8 mouse cellular contexts compared by ENCODE assay signal in the genomic region with DNA sequence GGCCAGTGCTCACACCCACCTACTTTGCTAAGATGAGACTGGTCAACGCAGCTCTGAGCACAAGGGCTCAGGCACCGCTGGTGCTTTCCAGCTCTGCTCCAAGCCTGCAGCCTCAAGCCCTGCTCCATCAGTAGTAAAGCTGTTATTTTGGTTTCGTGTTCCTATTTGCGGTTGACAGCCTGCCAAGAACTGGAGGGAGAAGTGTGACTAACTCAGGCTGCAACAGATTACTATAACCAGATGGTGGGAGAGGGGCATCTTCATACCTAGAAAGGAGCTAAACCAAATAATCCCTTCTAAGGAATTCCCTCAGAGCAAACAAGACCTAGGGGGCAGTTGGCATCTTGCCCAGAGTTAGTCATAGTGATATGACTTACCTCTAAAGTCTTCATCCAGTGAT.
DNase-seq lines count a peak whose midpoint lies in the region; ATAC-seq lines count a peak whose summit lies in the region.

No protein-coding gene starts in this region.

- no peaks in the 10 kb centered on the region for H3K36me3 ChIP-seq in hindbrain, embryonic 16.5 days (ENCODE audit: control insufficient read depth, insufficient read depth, low read length)
- no peaks in the 10 kb centered on the region for H3K36me3 ChIP-seq in neural tube, embryonic 15.5 days

- H3K4me1 ChIP-seq in hindbrain, embryonic 16.5 days (ENCODE audit: control insufficient read depth, insufficient read depth, low read depth, low read length): peaks cover 2% of the 10 kb centered on the region; the same call in 1 of the 2 replicates
- peaks cover 23% of the 10 kb centered on the region for H3K4me1 ChIP-seq in neural tube, embryonic 15.5 days

- no peak overlapping the region for H3K9ac ChIP-seq in hindbrain, embryonic 16.5 days (ENCODE audit: low read depth, low read length)
- no peak overlapping the region for H3K9ac ChIP-seq in neural tube, embryonic 15.5 days (replicated peaks)

- peak; percentile 73 for DNase-seq in adipocyte (ENCODE audit: low spot score)
- peak; percentile 76 to 87 for DNase-seq in frontal cortex, postnatal 36 days (ENCODE audit: low spot score in 2 of 2)
- DNase-seq in layer of hippocampus, postnatal 25 days (ENCODE audit: extremely low spot score in 1 of 2, low spot score in 1 of 2): peak; percentile 30 to 69
- DNase-seq in thymus, postnatal 25 days: no peak

- no peaks in the 10 kb centered on the region for H3K27me3 ChIP-seq in hindbrain, embryonic 16.5 days (replicated peaks; ENCODE audit: control insufficient read depth, insufficient read depth, low read length)
- no peaks in the 10 kb centered on the region for H3K27me3 ChIP-seq in neural tube, embryonic 15.5 days (replicated peaks)

- peak overlapping the region; percentile 42 for H3K27ac ChIP-seq in hindbrain, embryonic 16.5 days (ENCODE audit: low read depth, low read length)
- H3K27ac ChIP-seq in neural tube, embryonic 15.5 days (replicated peaks): peak overlapping the region; percentile 61

- WGBS in hindbrain, embryonic 16.5 days: 56% methylated on average over 4 of the region's 4 CpGs
- WGBS in neural tube, embryonic 15.5 days: 64% methylated on average over 4 of the region's 4 CpGs

- H3K4me2 ChIP-seq in hindbrain, embryonic 16.5 days (ENCODE audit: low read length): peak overlapping the region; percentile 8; the same call in 1 of the 2 replicates
- peak overlapping the region; percentile 13; the same call in 1 of the 2 replicates for H3K4me2 ChIP-seq in neural tube, embryonic 15.5 days

- ATAC-seq in cerebellum, adult (ENCODE audit: insufficient number of reproducible peaks, low FRiP score, low TSS enrichment): 0 out of 2 replicates have a peak, but pooled peaks have one; percentile 43
- peak; percentile 69 for ATAC-seq in hindbrain, embryonic 16.5 days
- ATAC-seq in neural tube, embryonic 15.5 days (ENCODE audit: low FRiP score): no peak; the same call in 1 of the 2 replicates
- ATAC-seq in activated CD4-positive, CD25-positive, alpha-beta regulatory T cell, adult 4 months: no peak

- no peak overlapping the region for H3K4me3 ChIP-seq in hindbrain, embryonic 16.5 days (ENCODE audit: low read length)
- no peak overlapping the region for H3K4me3 ChIP-seq in neural tube, embryonic 15.5 days (replicated peaks)

- no peaks in the 10 kb centered on the region for H3K9me3 ChIP-seq in hindbrain, embryonic 16.5 days (ENCODE audit: control insufficient read depth, low read length)
- no peaks in the 10 kb centered on the region for H3K9me3 ChIP-seq in neural tube, embryonic 15.5 days (replicated peaks)

Comparison
In these comparisons a context has a peak if more than half of its experiments do, and no peak if none do; other contexts are left out.
1. ATAC-seq: peak in cerebellum, adult (single experiment) and hindbrain, embryonic 16.5 days (single experiment); none in neural tube, embryonic 15.5 days (single experiment) and activated CD4-positive, CD25-positive, alpha-beta regulatory T cell, adult 4 months (single experiment).